Mouse (Mus musculus) lung, postnatal 0 days (tissue): ENCODE results near the gene Zhx3.

Experiments
- CTCF ChIP-seq: IDR thresholded peaks from 2 replicates; pipeline ENCODE4 v1.5.1; 2016; ENCODE audit warnings: antibody characterized with exemption, mild to moderate bottlenecking
- EP300 ChIP-seq: IDR thresholded peaks from 2 replicates; pipeline ENCODE4 v1.6.1; 2016; ENCODE audit warnings: antibody characterized with exemption, mild to moderate bottlenecking, control low read depth

DNA sequence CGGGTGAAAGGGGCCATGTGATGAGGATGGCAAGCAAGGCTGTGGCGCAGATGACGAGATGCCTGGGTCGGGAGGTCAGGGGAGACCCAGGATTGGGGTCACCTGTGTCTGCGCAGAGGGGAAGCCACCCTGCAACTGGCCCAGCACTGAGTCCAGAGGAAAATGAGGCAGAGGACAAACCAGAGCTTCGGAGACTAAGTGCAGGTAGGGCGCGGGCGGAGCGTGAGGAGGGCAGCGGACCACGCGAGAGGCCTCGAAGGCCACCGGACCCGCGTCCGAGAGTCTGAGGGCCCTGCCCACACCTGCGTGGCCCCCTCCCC, 142.0 kb downstream of the Zhx3 start:
- TF ChIP-seq CTCF (no peak), EP300 (no peak)
